Mouse (Mus musculus) heart, embryonic 10.5 days (tissue): ENCODE results near the gene Cfap20. TPM values are rescaled to one million over a fixed set of nuclear protein-coding genes. Genes with fewer than 3 reads are reported as not detected.
A peak's percentile ranks its signal among the peaks of the same experiment; 100 is the strongest.
"Not testable (repeated sequence)": the region's sequence is repeated elsewhere in the genome, so short reads cannot be mapped to it uniquely, and the experiment has no call there.

ENCODE experiments used
- DNase-seq: peaks from one replicate; pipeline ENCODE4 v3.0.0-alpha.2; 2017; ENCODE audit warnings: low spot score
- H3K27ac ChIP-seq: fragments of 300-500 bp; sonication (generic); 2 replicates; pipeline ENCODE4 v1.5.1; 2016; ENCODE audit warnings: mild to moderate bottlenecking
- H3K27me3 ChIP-seq: fragments of 300-500 bp; sonication (generic); 2 replicates; pipeline ENCODE4 v1.6.1; 2016; ENCODE audit warnings: mild to moderate bottlenecking; ENCODE audit not compliant: poor library complexity, insufficient read depth, severe bottlenecking
- H3K36me3 ChIP-seq: fragments of 300-500 bp; sonication (generic); 2 replicates; pipeline ENCODE4 v1.6.1; 2016; ENCODE audit warnings: mild to moderate bottlenecking, moderate library complexity
- H3K4me1 ChIP-seq: fragments of 300-500 bp; sonication (generic); 2 replicates; pipeline ENCODE4 v1.6.1; 2016; ENCODE audit warnings: mild to moderate bottlenecking
- H3K4me3 ChIP-seq: fragments of 300-500 bp; sonication (generic); 2 replicates; pipeline ENCODE4 v1.5.1; 2016; ENCODE audit warnings: mild to moderate bottlenecking, moderate library complexity
- H3K9me3 ChIP-seq: fragments of 300-500 bp; sonication (generic); 2 replicates; pipeline ENCODE4 v1.6.1; 2016; ENCODE audit warnings: mild to moderate bottlenecking, moderate library complexity
- WGBS: fragments of 180-500 bp; shearing (Covaris S2); methylation state at CpG from one replicate; pipeline ENCODE4 v1.1.7; 2016; 5-methylcytosine and 5-hydroxymethylcytosine counted together
- polyA plus RNA-seq: library from polyadenylated mRNA; unstranded; fragments of >200 nt; fragmentation: Nextera tagmentation; extraction: Ambion mirVana; gene quantifications from 2 replicates; pipeline ENCODE4 v1.2.1, GENCODE M21; 2016

Gene Cfap20
- polyA plus RNA-seq, 1 experiment from 2014 or later: 126 TPM

DNA sequence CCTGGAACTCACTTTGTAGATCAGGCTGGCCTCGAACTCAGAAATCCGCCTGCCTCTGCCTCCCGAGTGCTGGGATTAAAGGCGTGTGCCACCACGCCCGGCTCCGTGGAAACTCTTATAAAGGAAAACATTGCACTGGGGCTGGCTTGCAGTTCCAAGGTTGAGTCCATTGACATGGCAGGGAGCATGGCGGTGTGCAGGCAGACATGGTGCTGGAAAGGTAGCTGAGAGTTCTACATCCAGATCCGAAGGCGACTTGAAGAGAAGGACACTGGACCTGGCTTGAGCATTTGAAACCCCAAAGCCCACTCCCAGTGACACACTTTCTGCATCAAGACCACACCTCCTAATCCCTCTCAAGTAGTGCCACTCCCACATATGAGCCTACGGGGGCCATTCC, 55.7 kb downstream of the Cfap20 start:
- not testable (repeated sequence) for H3K9me3 ChIP-seq, H3K4me3 ChIP-seq, H3K27me3 ChIP-seq, H3K27ac ChIP-seq, DNase-seq
- 96% methylated on average over 11 of the region's 11 CpGs for WGBS
- peaks cover 10% of the 10 kb centered on the region; the same call in 1 of the 2 replicates for H3K36me3 ChIP-seq
- peaks cover 34% of the 10 kb centered on the region for H3K4me1 ChIP-seq

DNA sequence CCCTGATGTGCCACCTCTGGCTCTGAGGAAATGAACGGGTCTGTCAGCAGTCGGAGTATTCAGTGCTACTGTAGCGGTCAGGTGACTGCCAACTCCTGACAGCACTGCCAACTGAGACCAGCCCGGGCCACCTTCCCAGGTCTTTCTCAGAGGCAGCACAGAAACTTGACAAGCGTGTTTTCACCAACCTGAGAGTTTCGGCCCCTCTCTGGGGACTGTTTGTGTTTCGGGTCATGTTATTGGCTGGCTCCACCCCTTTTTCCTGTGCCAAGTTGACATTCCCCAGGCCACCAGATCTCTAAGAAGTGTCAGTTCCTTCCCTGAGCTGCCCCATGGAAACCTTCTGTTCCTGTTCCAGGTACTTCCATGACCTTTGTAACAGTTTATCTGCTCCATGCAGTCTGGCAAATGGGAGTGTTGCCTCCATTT, 56.8 kb downstream of the Cfap20 start:
- peak overlapping the region; percentile 35 for H3K4me3 ChIP-seq
- H3K27ac ChIP-seq: peak overlapping the region; percentile 84
- H3K9me3 ChIP-seq: no peaks in the 10 kb centered on the region
- peaks cover 21% of the 10 kb centered on the region for H3K36me3 ChIP-seq
- peaks cover 44% of the 10 kb centered on the region for H3K4me1 ChIP-seq
- peak; percentile 89 for DNase-seq
- H3K27me3 ChIP-seq: no peaks in the 10 kb centered on the region
- 11% methylated on average over 7 of the region's 7 CpGs for WGBS

DNA sequence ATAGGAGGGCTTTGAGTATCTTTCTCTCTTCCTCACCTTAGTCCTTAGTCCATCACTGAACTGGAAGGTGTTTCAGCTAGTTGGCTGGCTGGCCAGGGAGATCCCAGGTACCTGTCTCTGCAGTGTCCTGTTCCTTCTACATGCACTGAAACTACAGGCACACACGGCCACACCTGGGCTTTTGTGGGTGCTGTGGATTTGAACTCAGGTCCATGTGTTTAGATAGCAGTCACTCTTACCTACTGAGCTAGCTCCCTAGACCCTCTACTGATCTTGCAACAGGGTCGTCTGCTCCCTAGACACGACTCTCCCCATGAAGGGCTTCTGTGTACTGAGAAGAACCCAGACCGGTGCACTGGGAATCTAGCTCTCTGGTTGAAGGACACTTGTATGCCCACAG, 57.6 kb downstream of the Cfap20 start:
- Histone ChIP-seq H3K27me3 (no peaks in the 10 kb centered on the region), H3K4me3 (peak overlapping the region; percentile 35; the same call in 1 of the 2 replicates), H3K36me3 (peaks cover 29% of the 10 kb centered on the region), H3K4me1 (peaks cover 50% of the 10 kb centered on the region), H3K27ac (peak overlapping the region; percentile 84), H3K9me3 (no peaks in the 10 kb centered on the region)
- WGBS: 66% methylated on average over 4 of the region's 4 CpGs
- DNase-seq: no peak

DNA sequence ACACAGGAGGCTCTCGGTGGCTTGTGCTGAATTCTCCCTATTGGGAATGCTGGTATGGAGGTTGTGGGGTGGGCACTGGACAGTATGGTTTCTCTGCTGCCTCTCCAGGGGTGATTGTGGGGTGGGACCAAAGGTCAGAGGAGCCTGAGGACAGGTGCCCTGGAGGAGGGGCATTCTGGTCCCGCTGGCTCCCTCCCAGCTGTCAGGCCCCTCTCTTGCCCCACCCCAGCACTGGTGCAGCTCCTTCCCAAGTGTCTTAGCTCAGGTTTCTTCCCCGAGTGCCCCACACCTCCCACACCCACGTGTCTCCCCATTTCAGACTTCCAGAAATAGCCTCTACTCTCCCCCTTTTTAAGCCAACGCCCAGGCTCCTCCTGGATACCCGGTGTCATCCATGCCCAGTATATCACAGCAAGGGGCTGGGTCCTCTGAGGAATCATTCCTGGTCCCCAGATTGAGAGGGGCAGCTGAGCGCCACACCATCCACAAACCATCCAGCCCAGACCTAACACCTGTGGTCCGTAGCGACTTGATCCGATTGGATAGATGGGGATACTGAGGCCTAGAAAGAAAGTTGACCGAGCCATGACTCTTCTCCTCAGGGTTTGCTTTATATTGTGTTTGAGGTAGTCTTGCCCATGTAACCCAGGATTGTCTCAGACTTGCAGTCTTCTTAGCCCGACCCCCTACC, 58.2 kb downstream of the Cfap20 start:
- DNase-seq: no peak
- Histone ChIP-seq H3K27ac (no peak overlapping the region), H3K4me1 (peaks cover 52% of the 10 kb centered on the region), H3K4me3 (no peak overlapping the region), H3K9me3 (no peaks in the 10 kb centered on the region), H3K36me3 (peaks cover 35% of the 10 kb centered on the region), H3K27me3 (no peaks in the 10 kb centered on the region)
- 71% methylated on average over 12 of the region's 12 CpGs for WGBS

DNA sequence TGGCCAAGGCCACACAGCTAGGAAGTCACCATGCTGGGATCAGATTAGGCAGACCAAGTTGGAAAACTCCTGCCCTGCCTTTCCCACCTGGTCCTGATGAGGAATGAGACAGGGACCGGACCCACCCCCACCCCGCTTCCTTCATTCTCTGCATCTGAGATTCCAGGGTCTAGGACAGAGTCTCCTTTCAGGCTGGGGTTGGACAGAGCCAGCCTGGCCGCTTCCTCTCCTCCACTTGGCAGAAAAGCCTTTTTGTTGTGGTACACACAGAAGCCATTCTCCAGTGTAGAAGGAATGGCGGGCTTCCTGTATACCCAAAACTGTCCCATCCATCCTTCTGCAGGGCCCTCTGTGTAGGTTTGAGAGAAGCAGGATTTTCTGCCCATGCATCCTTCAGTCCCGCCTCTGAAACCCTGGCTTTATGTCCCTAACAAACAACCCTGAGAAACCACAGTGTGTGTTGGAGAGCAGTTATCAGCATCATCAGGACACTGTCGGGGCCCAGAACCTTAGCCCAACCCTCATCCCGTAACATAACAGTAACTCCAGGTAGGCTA, 59.2 kb downstream of the Cfap20 start:
- Histone ChIP-seq H3K9me3 (no peaks in the 10 kb centered on the region), H3K4me3 (no peak overlapping the region), H3K27ac (no peak overlapping the region), H3K4me1 (peaks cover 57% of the 10 kb centered on the region), H3K36me3 (peaks cover 45% of the 10 kb centered on the region), H3K27me3 (no peaks in the 10 kb centered on the region)
- DNase-seq: no peak
- WGBS: 80% methylated on average over 7 of the region's 7 CpGs

DNA sequence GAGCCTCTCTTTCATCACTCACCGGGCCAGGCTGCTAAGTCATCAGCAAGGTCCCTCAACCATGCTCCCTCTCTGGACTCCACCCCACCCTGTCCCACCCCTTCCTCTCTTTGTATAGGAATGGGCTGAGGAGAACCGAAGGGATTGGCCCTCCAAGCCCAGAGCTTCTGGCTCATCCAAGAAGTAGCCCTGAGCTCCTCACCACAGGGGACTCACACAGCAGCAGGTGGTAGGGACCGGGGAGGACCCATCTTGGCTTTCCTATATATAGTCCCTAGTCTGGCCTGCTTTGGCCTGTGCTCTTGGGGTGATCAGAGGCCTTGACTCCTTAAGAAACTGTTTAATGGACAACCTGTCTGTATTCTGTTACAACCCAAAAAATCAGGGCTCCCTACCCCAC, 60.2 kb downstream of the Cfap20 start:
- Histone ChIP-seq H3K4me1 (peaks cover 67% of the 10 kb centered on the region), H3K27me3 (no peaks in the 10 kb centered on the region), H3K27ac (peak overlapping the region; percentile 48), H3K4me3 (no peak overlapping the region), H3K9me3 (no peaks in the 10 kb centered on the region), H3K36me3 (peaks cover 55% of the 10 kb centered on the region)
- DNase-seq: no peak
- WGBS: 76% methylated on average over 3 of the region's 3 CpGs

DNA sequence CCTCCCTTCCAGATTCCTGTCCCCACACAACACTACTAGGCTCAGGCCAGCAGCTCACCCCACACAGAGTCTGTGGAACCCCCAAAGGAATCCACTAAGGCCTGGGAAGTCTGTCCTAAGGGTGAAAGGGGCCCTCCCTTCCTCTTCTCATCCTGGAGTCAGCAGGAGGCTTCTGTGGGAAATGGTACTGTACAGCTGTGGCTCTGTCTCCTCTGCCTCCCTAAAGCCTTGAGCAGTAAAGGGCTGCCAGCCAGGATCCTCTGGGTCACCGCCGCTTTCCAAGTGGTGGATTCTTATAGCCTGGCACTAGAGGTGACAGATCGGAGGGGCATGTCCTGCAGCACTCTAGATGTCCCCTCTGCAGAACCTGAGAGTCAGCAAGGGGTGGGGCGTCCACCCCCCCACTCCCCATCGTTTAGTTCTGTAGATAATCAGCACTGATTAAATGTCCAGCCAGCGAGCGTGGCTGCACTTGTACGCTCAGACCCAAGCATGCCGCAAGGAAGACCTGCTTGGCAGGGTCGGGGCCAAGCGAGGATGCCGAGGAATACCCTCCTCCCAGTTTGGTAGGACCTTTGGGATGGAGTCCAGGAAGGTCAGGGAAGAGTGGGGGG, 61.2 kb downstream of the Cfap20 start:
- no peak for DNase-seq
- Histone ChIP-seq H3K36me3 (peaks cover 65% of the 10 kb centered on the region), H3K9me3 (no peaks in the 10 kb centered on the region), H3K27me3 (no peaks in the 10 kb centered on the region), H3K4me3 (no peak overlapping the region), H3K27ac (peak overlapping the region; percentile 30), H3K4me1 (peaks cover 76% of the 10 kb centered on the region)
- 54% methylated on average over 12 of the region's 12 CpGs for WGBS

Other genes starting within 250 kb of the Cfap20 start
- 13.9 and 15.3 TPM in 2 replicates for gene Kifc3, start 232.1 kb downstream of the Cfap20 start, polyA plus RNA-seq
- gene Cngb1, start 128.3 kb downstream of the Cfap20 start, polyA plus RNA-seq: 0.17 TPM in 1 of 2 replicates, not detected in the other
- gene Tepp, start 124.3 kb downstream of the Cfap20 start, polyA plus RNA-seq: not detected in 2 replicates
- 7.5 TPM in 2 replicates for gene Zfp319, start 102.9 kb downstream of the Cfap20 start, polyA plus RNA-seq
- gene Usb1, start 102.6 kb downstream of the Cfap20 start, polyA plus RNA-seq: 31.5 and 33.0 TPM in 2 replicates
- gene Mmp15, start 82.6 kb downstream of the Cfap20 start, polyA plus RNA-seq: 30.9 and 50.2 TPM in 2 replicates
- 7.4 and 11.5 TPM in 2 replicates for gene Csnk2a2, start 55.2 kb upstream of the Cfap20 start, polyA plus RNA-seq
- gene Ccdc113, start 99.2 kb upstream of the Cfap20 start, polyA plus RNA-seq: 1.4 and 2.2 TPM in 2 replicates
- gene Prss54, start 141.5 kb upstream of the Cfap20 start, polyA plus RNA-seq: not detected in 2 replicates
- gene Gins3, start 198.6 kb upstream of the Cfap20 start, polyA plus RNA-seq: 20.3 and 20.7 TPM in 2 replicates
- gene Ndrg4, start 242.1 kb upstream of the Cfap20 start, polyA plus RNA-seq: 141 and 294 TPM in 2 replicates